Mouse (Mus musculus) mature B cell (primary cell): ENCODE data around the gene Gnl1.
"Not testable (repeated sequence)": the region's sequence is repeated elsewhere in the genome, so short reads cannot be mapped to it uniquely, and the experiment has no call there.

Source experiments
- in situ Hi-C: fragments of 300-500 bp; cut with MboI; formaldehyde crosslinking; loops from 2 replicates; pipeline ENCODE4 v1.14.3; 2019

The Gnl1 gene

DNA sequence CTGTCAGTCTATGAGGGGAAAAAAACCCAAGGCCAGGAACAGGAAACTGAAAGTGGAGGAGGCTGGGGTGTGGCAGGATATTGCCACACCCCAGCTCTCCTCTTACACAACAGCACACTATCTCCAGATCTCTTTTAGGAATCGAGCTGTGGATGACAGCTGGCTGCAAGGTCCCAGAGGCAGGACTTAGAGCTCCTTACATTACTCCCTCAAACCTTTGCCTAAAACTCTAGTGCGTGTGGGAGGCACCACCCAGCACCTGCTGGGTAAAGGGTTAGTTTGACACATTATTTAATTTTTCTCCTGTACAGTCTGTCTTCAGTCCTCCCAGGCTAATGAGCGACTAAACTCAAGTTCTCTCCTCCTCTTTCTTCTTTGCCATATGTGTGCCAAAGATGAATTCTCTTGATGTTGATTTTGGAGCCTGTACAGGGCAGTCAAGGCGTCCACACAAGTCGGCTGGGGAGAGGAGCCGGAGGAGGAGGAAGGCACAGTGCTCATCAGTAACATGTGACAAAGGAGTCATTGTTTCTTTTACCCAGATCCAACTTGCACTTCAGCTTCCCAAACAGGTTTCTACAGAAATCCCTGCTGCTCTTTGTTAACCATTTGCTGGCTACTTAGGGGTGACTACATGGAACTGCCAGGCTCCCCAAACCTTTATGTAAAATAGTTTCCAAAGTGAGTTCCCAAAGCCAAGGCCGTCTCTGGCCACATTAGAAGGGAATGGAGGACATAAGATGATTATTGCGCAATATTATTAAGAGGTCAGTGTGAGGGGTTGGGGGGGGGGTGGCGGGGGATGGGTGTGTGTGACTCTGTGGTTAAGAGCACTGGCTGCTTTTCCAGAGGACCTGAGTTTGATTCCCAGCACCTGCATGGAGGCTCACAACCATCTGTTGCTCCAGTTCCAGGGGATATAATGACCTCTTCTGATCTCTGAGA, 44.3 kb downstream of the Gnl1 start:
- in situ Hi-C loops = no loop called here

- in situ Hi-C loops = no loop called here
These were observed 45.5 kb downstream of the Gnl1 start for GRCm38 (mm10) chr17:36025197-36025596.

DNA sequence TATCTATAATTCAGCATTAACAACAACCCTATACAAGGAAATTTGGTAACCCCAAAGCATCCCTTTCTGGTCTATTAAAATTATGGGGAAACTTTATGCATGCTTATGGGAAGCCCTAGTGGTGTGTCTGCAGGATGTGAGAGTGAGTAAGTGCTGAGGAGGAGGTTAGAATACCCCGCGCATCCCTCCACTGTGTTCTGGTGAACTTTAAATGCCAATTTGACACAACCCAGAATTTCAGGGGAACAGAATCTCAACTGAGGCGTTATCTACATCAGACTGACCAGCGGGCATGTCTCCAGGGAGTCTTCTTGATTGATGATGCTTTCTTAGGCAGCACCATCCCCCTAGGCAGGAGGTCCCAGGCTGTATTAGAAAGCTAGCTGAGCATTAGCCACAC, 46.2 kb downstream of the Gnl1 start:
- in situ Hi-C loops = no loop called here

DNA sequence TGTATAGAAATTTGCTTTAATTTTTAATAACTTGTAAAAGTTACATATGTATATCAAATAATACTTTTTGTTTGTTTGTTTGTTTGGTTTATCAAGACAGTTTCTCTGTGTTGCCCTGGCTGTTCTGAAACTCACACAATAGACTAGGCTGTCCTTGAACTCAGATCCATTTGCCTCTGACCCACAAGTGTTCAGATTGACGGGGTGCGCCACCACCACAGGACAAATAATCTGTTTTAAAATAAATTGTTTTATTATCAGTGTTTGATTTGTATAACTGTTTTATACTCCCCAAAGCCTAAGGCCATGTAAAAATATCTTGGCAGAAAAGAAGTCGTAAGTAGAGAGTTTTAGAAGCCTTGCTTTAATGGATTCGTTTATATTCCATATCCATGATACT, 48.0 kb downstream of the Gnl1 start:
- in situ Hi-C loops = no loop called here

DNA sequence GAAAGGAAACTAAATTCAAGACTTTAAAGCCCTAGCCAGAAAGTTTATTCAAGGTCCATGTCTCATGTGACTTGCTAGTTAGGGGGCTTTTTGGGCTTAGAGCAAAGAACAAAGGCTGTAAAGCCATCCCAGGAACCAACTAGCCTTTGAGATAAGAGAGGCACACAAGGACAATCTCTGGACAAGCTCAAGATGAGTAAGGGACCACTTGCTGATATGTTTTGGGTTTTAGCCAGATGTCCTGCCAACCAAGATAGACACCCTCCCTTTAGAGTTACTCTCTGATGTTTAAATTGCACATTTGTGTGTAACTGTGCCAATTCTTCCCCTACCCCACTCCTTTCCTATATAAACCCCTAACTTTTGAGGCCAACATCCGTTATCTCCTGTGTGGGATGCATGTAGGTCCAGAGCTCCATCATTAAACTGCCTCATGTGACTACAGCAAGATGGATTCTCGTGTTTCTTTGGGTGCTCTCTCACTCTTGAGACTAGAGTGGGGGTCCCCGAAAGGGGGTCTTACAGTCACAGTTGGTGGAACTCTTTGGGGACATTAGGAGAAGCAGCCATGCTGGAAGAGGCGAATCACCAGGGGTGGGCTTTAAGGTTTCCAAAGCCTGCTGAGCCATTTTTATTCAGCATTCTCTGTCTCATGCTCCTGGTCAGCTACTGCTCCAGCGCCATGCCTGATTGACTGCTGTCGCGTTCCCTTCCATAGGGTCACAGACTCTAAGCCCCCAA, 49.4 kb downstream of the Gnl1 start:
- in situ Hi-C loops = no loop called here

DNA sequence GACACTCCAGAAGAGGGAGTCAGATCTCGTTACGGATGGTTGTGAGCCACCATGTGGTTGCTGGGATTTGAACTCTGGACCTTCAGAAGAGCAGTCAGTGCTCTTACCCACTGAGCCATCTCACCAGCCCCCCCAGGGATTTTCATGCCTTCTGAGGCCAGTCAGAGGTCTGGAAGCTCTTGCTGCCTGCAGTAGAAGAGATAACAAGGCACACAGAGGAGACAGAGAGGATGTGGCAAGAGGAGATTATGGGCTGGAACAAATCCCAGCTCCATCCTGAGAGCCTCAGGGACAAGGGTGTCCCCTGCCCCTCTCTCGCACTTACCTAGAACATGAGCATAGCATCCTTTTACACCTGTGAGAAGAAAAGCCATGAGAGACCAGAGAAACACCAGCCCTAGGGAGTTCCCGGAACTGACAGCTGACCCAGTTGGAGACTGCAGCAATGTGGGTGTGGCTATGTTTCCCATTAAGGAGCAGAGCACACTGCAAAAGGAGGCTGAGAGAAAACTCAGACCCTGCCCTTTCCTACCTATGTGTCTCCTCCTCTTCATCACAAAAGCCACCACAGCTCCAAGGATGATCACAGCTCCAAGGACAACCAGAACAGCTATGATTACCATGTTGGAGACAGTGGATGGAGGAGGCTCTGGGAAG, 50.5 kb downstream of the Gnl1 start:
- in situ Hi-C loops = not testable (repeated sequence)

GRCm38 (mm10) chr17:36030703-36031582, 51.3 kb downstream of the Gnl1 start:
- in situ Hi-C loops = not testable (repeated sequence)

- in situ Hi-C loops = not testable (repeated sequence)
These were observed 52.1 kb downstream of the Gnl1 start for GRCm38 (mm10) chr17:36031583-36032331.

DNA sequence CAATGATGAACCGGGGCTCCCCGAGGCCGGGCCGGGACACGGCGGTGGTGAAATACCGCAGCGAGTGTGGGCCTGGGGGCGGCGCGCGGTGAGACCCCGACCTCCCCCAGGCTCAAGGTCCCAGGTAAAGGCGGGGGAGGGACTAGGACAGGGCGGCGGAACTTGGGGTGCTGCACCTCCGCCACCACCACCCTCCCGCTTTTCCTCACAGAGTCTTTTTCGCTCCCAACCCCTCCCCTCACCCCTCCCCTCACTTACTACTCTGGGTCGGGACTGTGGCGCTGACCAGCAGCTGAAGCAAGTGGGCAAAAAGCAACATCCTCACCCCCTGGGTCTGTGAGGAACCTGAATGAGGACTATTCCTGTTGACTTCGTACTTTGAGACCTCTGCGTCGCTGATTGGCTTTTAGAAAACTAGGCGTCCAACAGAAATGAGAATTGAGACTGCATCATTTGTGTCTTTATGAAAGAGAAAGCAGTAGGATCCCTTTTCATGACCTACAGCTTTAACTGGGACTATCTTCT, 52.8 kb downstream of the Gnl1 start, which contains the start of gene H2-T23:
Gene H2-T23 (minus strand): TSS at position 505 of the 525 bp plus-strand sequence.
- in situ Hi-C loops = not testable (repeated sequence)

DNA sequence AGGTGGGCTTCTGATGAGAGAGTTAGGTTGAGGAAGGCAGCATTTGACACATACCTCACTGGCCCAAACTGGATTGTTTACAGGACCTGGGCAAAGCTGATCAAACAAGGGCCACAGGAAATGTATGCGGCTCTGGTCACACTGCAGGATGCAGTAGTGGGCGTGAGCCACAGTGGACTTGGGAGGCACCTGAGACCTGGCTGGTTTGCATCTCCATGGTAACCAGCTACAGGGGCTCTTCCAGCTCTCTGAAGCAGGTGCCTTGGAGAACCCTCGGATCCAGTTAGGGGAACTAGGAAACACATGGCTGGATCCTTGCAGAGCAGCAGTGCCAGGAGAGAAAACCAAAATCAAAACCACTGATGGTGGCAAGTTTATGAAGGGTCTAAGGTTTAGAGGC, 54.9 kb downstream of the Gnl1 start:
- in situ Hi-C loops = not testable (repeated sequence)

DNA sequence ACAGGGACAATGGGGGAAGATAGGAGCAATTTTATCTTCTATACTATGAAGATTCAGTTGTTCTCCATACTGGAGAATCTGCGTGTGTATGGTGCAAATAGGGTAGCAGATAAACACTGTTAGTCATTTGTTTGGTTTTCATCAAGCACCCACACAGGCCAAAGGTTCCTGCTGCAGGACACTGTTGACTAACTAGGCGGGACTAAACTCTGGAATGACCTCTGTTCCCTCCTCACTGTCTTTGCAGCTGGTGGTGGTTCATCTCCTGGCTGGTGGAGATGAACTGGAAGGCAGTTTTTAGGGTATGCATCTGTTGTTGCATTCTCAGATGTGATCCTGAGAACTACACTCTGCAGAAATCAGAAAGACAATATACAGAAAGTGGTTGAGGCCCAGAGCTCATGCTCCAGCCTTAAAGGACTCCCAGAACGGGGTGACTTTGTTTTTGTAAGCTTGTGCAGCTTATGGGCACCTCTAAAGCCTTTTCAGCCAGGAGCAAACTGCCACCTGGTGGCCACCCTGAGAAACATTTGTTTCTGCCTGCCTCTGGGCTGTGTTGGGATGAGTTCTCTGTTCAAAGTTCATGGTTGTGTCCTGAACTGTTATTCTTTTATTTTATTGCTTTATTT, 55.5 kb downstream of the Gnl1 start:
- in situ Hi-C loops = not testable (repeated sequence)

GRCm38 (mm10) chr17:36036126-36036525, 56.5 kb downstream of the Gnl1 start:
- in situ Hi-C loops = not testable (repeated sequence)
